Mouse (Mus musculus): ENCODE results near the gene Pawr. TPM values are rescaled to one million over a fixed set of nuclear protein-coding genes. Genes with fewer than 3 reads are reported as not detected.

Gene Pawr
- polyA plus RNA-seq (2015; fragmentation: Nextera tagmentation; extraction: Ambion mirVana), result 6.2 and 7.1 TPM in 2 replicates

DNA sequence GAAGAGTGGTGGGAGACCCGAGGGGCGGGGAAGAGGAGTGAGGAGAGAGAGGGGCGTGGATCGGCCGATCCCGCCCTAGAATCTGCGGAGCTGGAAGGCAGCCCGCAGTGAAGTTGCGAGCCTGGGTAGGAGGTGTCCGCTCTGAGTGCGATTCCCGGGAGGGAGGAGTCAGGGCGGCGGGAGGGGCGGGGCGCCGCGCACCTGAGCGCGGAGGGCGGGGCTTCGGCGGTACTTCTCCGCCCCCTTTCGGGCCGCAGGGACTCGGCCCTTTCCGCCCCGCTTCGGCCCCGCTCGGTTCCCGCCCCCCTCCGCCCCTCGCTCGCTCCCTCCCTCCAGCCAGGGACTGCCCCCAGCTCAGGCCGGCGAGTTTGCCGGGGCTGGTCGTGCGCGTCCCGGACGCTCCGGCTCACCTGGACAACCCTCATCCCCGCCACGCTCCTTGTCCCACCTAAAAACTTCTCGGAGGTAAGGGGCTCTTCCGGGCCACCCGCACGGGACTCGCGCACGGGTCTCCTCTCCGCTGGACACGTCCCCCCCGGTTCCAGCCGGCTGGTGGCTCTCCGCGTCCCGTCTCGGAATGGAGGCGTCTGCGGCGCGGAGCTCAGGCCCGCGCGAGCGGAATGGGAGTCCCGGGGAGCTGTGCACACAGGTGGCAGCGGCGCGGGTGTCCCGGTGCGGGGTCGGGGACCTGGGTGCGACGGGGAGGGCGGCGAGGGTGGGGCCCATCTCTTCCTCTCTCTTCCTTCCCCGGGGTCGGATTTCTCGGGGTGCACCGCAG, at the start of gene Pawr:
Pawr (plus strand) TSS at position 338 of the 778 bp plus-strand sequence.
- H3K9ac ChIP-seq (ENCODE audit: low read length), result peak within 1 kb of the TSS; percentile 80
- H3K4me3 ChIP-seq (replicated peaks; ENCODE audit: low read length), result peak within 1 kb of the TSS; percentile 82
- no peaks in the 10 kb centered on the region; the same call in 1 of the 2 replicates for H3K4me1 ChIP-seq (ENCODE audit: control insufficient read depth, insufficient read depth, low read length)
- H3K36me3 ChIP-seq (ENCODE audit: control insufficient read depth, insufficient read depth, low read length), result no peaks in the 10 kb centered on the region
- H3K27ac ChIP-seq (ENCODE audit: low read length), result peak within 1 kb of the TSS; percentile 90
- ATAC-seq (ENCODE audit: insufficient read depth, low FRiP score), result peak; percentile 94
- peak within 1 kb of the TSS; percentile 77 for H3K4me2 ChIP-seq (ENCODE audit: low read depth, low read length)
- WGBS, result under 1% methylated on average over 79 of the region's 85 CpGs
- H3K9me3 ChIP-seq (replicated peaks; ENCODE audit: control insufficient read depth, low read length), result no peaks in the 10 kb centered on the region
- no peaks in the 10 kb centered on the region for H3K27me3 ChIP-seq (ENCODE audit: control insufficient read depth, insufficient read depth, low read length)

DNA sequence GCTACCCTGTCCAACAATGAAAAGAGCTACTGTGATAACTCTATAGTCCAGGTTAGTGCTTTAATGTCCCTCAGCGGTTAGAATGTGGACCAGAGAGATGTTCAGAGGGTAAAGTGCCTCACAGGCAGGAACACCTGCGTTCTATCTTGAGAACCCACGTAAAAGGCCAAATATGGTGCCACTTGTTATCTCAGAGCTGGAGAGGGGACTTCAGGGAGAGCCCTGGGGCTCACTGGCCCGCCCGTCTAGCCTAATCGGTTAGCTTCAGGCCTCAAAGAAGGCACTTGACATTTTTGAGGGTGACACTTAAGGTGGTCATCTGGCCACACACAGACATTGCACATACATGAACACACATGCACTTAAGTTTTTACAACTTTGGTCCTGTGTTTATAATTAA, 49.6 kb upstream of the Pawr start:
- 87% methylated on average over 6 of the region's 6 CpGs for WGBS
- no peaks in the 10 kb centered on the region; the same call in 1 of the 2 replicates for H3K36me3 ChIP-seq (ENCODE audit: control insufficient read depth, insufficient read depth, low read length)

GRCm38 (mm10) chr10:108283418-108283817, 48.5 kb upstream of the Pawr start:
- Histone ChIP-seq H3K36me3 (ENCODE audit: control insufficient read depth, insufficient read depth, low read length) (no peaks in the 10 kb centered on the region), H3K4me1 (ENCODE audit: control insufficient read depth, insufficient read depth, low read length) (no peaks in the 10 kb centered on the region), H3K9me3 (replicated peaks; ENCODE audit: control insufficient read depth, low read length) (no peaks in the 10 kb centered on the region), H3K27me3 (ENCODE audit: control insufficient read depth, insufficient read depth, low read length) (no peaks in the 10 kb centered on the region), H3K27ac (ENCODE audit: low read length) (no peak overlapping the region), H3K4me3 (replicated peaks; ENCODE audit: low read length) (no peak overlapping the region), H3K4me2 (ENCODE audit: low read depth, low read length) (no peak overlapping the region), H3K9ac (ENCODE audit: low read length) (no peak overlapping the region)
- no peak for ATAC-seq (ENCODE audit: insufficient read depth, low FRiP score)
- 89% methylated on average over 2 of the region's 2 CpGs for WGBS

More for the DNA sequence above, 49.6 kb upstream of the Pawr start:
- H3K4me3 ChIP-seq (replicated peaks; ENCODE audit: low read length), result no peak overlapping the region
- no peaks in the 10 kb centered on the region for H3K4me1 ChIP-seq (ENCODE audit: control insufficient read depth, insufficient read depth, low read length)
- no peaks in the 10 kb centered on the region for H3K9me3 ChIP-seq (replicated peaks; ENCODE audit: control insufficient read depth, low read length)
- no peak overlapping the region for H3K9ac ChIP-seq (ENCODE audit: low read length)
- H3K27me3 ChIP-seq (ENCODE audit: control insufficient read depth, insufficient read depth, low read length), result no peaks in the 10 kb centered on the region
- H3K27ac ChIP-seq (ENCODE audit: low read length), result no peak overlapping the region
- ATAC-seq (ENCODE audit: insufficient read depth, low FRiP score), result no peak
- no peak overlapping the region for H3K4me2 ChIP-seq (ENCODE audit: low read depth, low read length)

GRCm38 (mm10) chr10:108283837-108284236, 48.1 kb upstream of the Pawr start:
- Histone ChIP-seq H3K4me3 (replicated peaks; ENCODE audit: low read length) (no peak overlapping the region), H3K27me3 (ENCODE audit: control insufficient read depth, insufficient read depth, low read length) (no peaks in the 10 kb centered on the region), H3K27ac (ENCODE audit: low read length) (no peak overlapping the region), H3K36me3 (ENCODE audit: control insufficient read depth, insufficient read depth, low read length) (no peaks in the 10 kb centered on the region), H3K4me2 (ENCODE audit: low read depth, low read length) (no peak overlapping the region), H3K4me1 (ENCODE audit: control insufficient read depth, insufficient read depth, low read length) (no peaks in the 10 kb centered on the region), H3K9me3 (replicated peaks; ENCODE audit: control insufficient read depth, low read length) (no peaks in the 10 kb centered on the region), H3K9ac (ENCODE audit: low read length) (no peak overlapping the region)
- 78% methylated on average over 4 of the region's 4 CpGs for WGBS
- ATAC-seq (ENCODE audit: insufficient read depth, low FRiP score), result no peak

GRCm38 (mm10) chr10:108284445-108284844, 47.5 kb upstream of the Pawr start:
- H3K36me3 ChIP-seq (ENCODE audit: control insufficient read depth, insufficient read depth, low read length), result no peaks in the 10 kb centered on the region
- 89% methylated on average over 4 of the region's 4 CpGs for WGBS
- H3K9ac ChIP-seq (ENCODE audit: low read length), result no peak overlapping the region
- H3K9me3 ChIP-seq (replicated peaks; ENCODE audit: control insufficient read depth, low read length), result no peaks in the 10 kb centered on the region
- H3K4me2 ChIP-seq (ENCODE audit: low read depth, low read length), result no peak overlapping the region
- H3K4me3 ChIP-seq (replicated peaks; ENCODE audit: low read length), result no peak overlapping the region
- no peak for ATAC-seq (ENCODE audit: insufficient read depth, low FRiP score)
- no peaks in the 10 kb centered on the region for H3K27me3 ChIP-seq (ENCODE audit: control insufficient read depth, insufficient read depth, low read length)
- H3K27ac ChIP-seq (ENCODE audit: low read length), result no peak overlapping the region
- no peaks in the 10 kb centered on the region for H3K4me1 ChIP-seq (ENCODE audit: control insufficient read depth, insufficient read depth, low read length)

- H3K4me1 ChIP-seq (ENCODE audit: control insufficient read depth, insufficient read depth, low read length), result no peaks in the 10 kb centered on the region
- 93% methylated on average over 5 of the region's 5 CpGs for WGBS
- no peaks in the 10 kb centered on the region for H3K27me3 ChIP-seq (ENCODE audit: control insufficient read depth, insufficient read depth, low read length)
- H3K4me2 ChIP-seq (ENCODE audit: low read depth, low read length), result no peak overlapping the region
- H3K4me3 ChIP-seq (replicated peaks; ENCODE audit: low read length), result no peak overlapping the region
- ATAC-seq (ENCODE audit: insufficient read depth, low FRiP score), result no peak
- H3K9me3 ChIP-seq (replicated peaks; ENCODE audit: control insufficient read depth, low read length), result no peaks in the 10 kb centered on the region
- no peak overlapping the region for H3K27ac ChIP-seq (ENCODE audit: low read length)
- H3K9ac ChIP-seq (ENCODE audit: low read length), result no peak overlapping the region
- H3K36me3 ChIP-seq (ENCODE audit: control insufficient read depth, insufficient read depth, low read length), result no peaks in the 10 kb centered on the region
Observed at GRCm38 (mm10) chr10:108284977-108285376, 46.9 kb upstream of the Pawr start.

DNA sequence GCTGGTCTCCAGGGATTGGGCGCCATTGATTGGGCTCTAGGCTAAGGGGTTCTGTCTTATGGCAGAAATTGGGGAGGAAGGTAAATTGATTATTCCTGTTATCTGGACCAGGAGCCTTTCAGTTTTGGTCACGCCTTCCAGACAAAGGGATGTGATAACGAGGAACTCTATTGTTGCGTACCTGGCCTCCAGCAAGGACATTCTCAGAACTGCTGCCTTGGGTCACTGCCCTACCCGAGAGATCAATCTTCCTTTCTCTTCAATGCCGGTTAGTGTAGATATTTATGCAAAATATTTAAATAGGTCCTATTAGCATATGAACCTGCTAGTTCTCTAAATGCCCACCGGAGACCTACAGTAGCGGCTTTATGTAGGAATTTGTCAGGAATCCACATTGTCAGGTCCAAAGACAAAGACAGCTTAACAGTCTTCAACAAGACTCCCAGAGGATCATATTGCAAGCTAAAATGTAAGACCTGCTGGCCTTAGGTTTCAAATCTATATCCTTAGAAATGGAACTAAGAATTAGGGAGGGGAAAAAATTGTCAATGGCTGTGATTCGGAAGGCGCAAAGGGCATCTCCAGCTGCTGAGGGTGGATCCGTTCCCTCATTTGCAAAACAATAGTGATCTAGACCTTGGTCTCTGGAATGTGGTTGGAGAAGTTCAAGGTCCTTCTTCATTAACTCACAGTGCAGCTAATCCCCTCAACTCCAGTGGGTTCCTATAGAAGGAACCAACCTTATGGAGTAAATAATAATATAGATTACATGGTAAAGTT, 45.1 kb upstream of the Pawr start:
- Histone ChIP-seq H3K4me1 (ENCODE audit: control insufficient read depth, insufficient read depth, low read length) (no peaks in the 10 kb centered on the region), H3K27me3 (ENCODE audit: control insufficient read depth, insufficient read depth, low read length) (no peaks in the 10 kb centered on the region), H3K27ac (ENCODE audit: low read length) (no peak overlapping the region), H3K9ac (ENCODE audit: low read length) (no peak overlapping the region), H3K9me3 (replicated peaks; ENCODE audit: control insufficient read depth, low read length) (no peaks in the 10 kb centered on the region), H3K4me3 (replicated peaks; ENCODE audit: low read length) (no peak overlapping the region), H3K4me2 (ENCODE audit: low read depth, low read length) (no peak overlapping the region), H3K36me3 (ENCODE audit: control insufficient read depth, insufficient read depth, low read length) (no peaks in the 10 kb centered on the region)
- ATAC-seq (ENCODE audit: insufficient read depth, low FRiP score), result no peak
- WGBS, result 71% methylated on average over 11 of the region's 11 CpGs

GRCm38 (mm10) chr10:108287438-108287801, 44.5 kb upstream of the Pawr start:
- H3K36me3 ChIP-seq (ENCODE audit: control insufficient read depth, insufficient read depth, low read length), result no peaks in the 10 kb centered on the region
- H3K9ac ChIP-seq (ENCODE audit: low read length), result no peak overlapping the region
- no peaks in the 10 kb centered on the region for H3K4me1 ChIP-seq (ENCODE audit: control insufficient read depth, insufficient read depth, low read length)
- no peak overlapping the region for H3K4me2 ChIP-seq (ENCODE audit: low read depth, low read length)
- no peak for ATAC-seq (ENCODE audit: insufficient read depth, low FRiP score)
- 61% methylated on average over 4 of the region's 4 CpGs for WGBS
- no peak overlapping the region for H3K27ac ChIP-seq (ENCODE audit: low read length)
- H3K4me3 ChIP-seq (replicated peaks; ENCODE audit: low read length), result no peak overlapping the region
- H3K27me3 ChIP-seq (ENCODE audit: control insufficient read depth, insufficient read depth, low read length), result no peaks in the 10 kb centered on the region
- H3K9me3 ChIP-seq (replicated peaks; ENCODE audit: control insufficient read depth, low read length), result no peaks in the 10 kb centered on the region

GRCm38 (mm10) chr10:108290046-108290445, 41.9 kb upstream of the Pawr start:
- 92% methylated on average over 13 of the region's 13 CpGs for WGBS
- H3K9ac ChIP-seq (ENCODE audit: low read length), result no peak overlapping the region
- no peaks in the 10 kb centered on the region for H3K9me3 ChIP-seq (replicated peaks; ENCODE audit: control insufficient read depth, low read length)
- no peaks in the 10 kb centered on the region for H3K4me1 ChIP-seq (ENCODE audit: control insufficient read depth, insufficient read depth, low read length)
- H3K4me2 ChIP-seq (ENCODE audit: low read depth, low read length), result no peak overlapping the region
- H3K27me3 ChIP-seq (ENCODE audit: control insufficient read depth, insufficient read depth, low read length), result no peaks in the 10 kb centered on the region
- ATAC-seq (ENCODE audit: insufficient read depth, low FRiP score), result no peak
- no peak overlapping the region for H3K27ac ChIP-seq (ENCODE audit: low read length)
- no peak overlapping the region for H3K4me3 ChIP-seq (replicated peaks; ENCODE audit: low read length)
- no peaks in the 10 kb centered on the region for H3K36me3 ChIP-seq (ENCODE audit: control insufficient read depth, insufficient read depth, low read length)

Measured in stomach, embryonic 16.5 days (tissue).